Mouse (Mus musculus): ENCODE results near the gene Flt3l. TPM values are rescaled to one million over a fixed set of nuclear protein-coding genes. Genes with fewer than 3 reads are reported as not detected.

Flt3l gene
- polyA plus RNA-seq, 1 experiment from 2014 or later = 0.72 TPM

DNA sequence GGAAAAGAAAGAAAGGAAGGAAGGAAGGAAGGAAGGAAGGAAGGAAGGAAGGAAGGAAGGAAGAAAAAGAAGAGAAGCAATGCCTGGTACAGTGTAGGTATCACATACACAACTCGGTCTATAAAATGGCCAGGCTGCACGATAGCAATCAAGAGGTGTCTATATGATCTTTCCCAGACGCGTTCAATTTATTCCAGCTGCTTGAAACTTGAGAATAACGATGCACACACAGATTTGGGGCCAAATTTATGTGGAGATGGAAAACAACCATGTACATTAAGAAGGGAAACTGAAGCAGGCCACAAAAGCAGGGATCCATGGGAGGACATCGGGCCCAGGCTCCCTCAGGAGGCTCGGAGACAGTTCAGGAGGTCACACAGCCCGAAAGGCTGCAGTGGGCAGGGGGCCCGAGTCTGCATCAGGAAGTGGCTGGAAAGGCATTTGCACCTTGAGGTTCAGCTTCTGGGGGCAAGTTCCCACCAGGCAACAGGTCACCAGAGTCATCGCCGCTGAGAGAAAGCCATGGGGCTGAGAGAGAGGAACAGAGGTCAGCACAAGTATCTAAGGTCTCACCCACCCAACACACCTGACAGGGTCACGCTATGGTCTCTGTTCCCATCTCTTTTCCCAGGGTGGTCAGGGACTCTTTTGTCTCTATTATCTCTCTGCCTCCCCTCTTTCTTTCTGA, 43.3 kb downstream of the Flt3l start:
- Histone ChIP-seq H3K27ac (ENCODE audit: low read depth) (peak overlapping the region; percentile 91), H3K4me1 (ENCODE audit: insufficient read depth) (peaks cover 10% of the 10 kb centered on the region; the same call in 1 of the 2 replicates), H3K36me3 (ENCODE audit: insufficient read depth) (peaks cover 15% of the 10 kb centered on the region), H3K27me3 (ENCODE audit: insufficient read depth, low read length) (no peaks in the 10 kb centered on the region), H3K4me3 (ENCODE audit: low read depth, low read length) (no peak overlapping the region), H3K9ac (no peak overlapping the region), H3K9me3 (ENCODE audit: low read depth, low read length) (no peaks in the 10 kb centered on the region), H3K4me2 (peak overlapping the region; percentile 18; the same call in 1 of the 2 replicates)
- no peak for TF ChIP-seq CTCF (IDR thresholded peaks at IDR 0.05; ENCODE audit: low read depth)
- 48% methylated on average over 12 of the region's 12 CpGs for WGBS
- ATAC-seq (ENCODE audit: insufficient read depth) (no peak), DNase-seq (peak; percentile 54)

DNA sequence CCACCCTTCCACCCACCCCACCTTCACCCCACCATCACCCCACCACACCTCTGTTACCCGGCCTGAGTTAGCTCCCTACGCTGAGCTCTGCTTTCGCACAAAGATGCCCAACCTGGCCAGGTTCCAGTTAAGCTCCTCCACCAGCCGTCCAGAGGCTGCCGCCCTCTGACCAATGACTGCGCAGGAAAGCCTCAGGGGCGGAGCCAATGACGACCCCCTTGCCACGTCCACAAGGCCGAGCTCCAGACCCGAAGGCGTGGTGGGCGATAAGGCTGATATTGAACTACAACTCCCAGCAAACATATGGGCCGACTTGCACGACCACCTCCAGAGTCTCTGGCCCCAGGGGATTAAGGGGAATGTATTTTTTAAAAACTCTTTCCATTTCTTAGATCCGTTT, 44.2 kb downstream of the Flt3l start, which contains the start of gene Rcn3:
Rcn3 (minus strand) TSS at position 174 of the 400 bp plus-strand sequence.
- TF ChIP-seq CTCF (IDR thresholded peaks at IDR 0.05; ENCODE audit: low read depth) = no peak
- ATAC-seq (ENCODE audit: insufficient read depth) (peak; percentile 95), DNase-seq (peak; percentile 99)
- no peaks in the 10 kb centered on the region for H3K9me3 ChIP-seq (ENCODE audit: low read depth, low read length)
- H3K36me3 ChIP-seq (ENCODE audit: insufficient read depth) = peaks cover 24% of the 10 kb centered on the region
- no peaks in the 10 kb centered on the region for H3K27me3 ChIP-seq (ENCODE audit: insufficient read depth, low read length)
- peak within 1 kb of the TSS; percentile 78 for H3K9ac ChIP-seq
- H3K27ac ChIP-seq (ENCODE audit: low read depth) = peak within 1 kb of the TSS; percentile 91
- peak within 1 kb of the TSS; percentile 70 for H3K4me2 ChIP-seq
- H3K4me3 ChIP-seq (ENCODE audit: low read depth, low read length) = peak within 1 kb of the TSS; percentile 52
- WGBS = 0% methylated on average over 16 of the region's 16 CpGs
- H3K4me1 ChIP-seq (ENCODE audit: insufficient read depth) = peaks cover 10% of the 10 kb centered on the region; the same call in 1 of the 2 replicates

DNA sequence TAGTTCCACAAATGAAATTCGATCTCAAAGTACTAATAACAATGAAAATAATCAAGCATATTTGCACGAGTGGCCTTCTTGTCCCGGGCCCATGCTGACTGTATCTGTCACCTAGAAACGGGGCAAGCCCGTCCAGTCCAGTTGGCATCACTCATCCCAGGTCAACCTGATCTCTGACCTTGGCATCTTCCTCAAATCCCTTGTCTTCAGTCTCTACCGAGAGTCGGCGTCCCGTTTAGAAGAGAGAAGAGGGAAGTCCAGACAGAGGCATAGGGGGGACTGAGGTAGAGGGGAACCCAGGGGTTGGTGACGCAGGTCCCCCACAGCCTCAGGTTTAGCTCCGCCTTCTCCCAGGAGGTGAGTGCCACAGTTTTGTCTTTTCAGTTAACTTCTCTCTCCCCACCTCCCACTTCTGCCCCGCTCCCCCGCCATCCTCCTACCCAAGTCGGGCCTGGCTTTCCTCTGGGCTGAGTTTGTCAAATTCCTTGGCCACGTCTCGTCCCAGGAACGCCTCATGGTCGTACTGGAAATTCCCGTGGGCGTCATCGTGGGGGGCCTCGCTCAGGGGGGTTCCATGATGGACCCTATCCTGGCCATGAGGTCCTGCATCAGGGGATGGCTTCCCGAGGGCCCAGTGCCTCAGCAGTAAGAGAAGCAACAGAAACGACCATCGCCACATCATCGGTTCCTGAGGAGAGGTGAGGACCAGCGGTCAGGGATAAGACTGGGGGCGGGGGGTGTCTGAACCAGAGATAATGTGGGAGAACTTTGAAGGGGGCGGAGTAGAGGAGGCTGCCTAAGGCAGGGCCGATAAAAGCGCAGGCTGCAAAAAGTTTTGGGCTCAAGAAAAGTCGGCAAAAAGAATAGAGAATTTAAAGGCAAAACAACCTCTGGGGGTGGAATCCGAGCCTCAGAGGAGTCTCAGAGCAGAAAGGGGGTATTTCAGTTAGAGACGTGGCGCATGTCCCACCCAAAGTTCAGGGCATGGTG, 44.9 kb downstream of the Flt3l start:
- WGBS = 6% methylated on average over 35 of the region's 35 CpGs
- peak; percentile 74 for DNase-seq
- H3K4me2 ChIP-seq = peak overlapping the region; percentile 70
- peaks cover 10% of the 10 kb centered on the region; the same call in 1 of the 2 replicates for H3K4me1 ChIP-seq (ENCODE audit: insufficient read depth)
- no peak for TF ChIP-seq CTCF (IDR thresholded peaks at IDR 0.05; ENCODE audit: low read depth)
- H3K9me3 ChIP-seq (ENCODE audit: low read depth, low read length) = no peaks in the 10 kb centered on the region
- peak overlapping the region; percentile 78 for H3K9ac ChIP-seq
- H3K4me3 ChIP-seq (ENCODE audit: low read depth, low read length) = peak overlapping the region; percentile 52
- H3K27me3 ChIP-seq (ENCODE audit: insufficient read depth, low read length) = no peaks in the 10 kb centered on the region
- peak; percentile 66 for ATAC-seq (ENCODE audit: insufficient read depth)
- peak overlapping the region; percentile 91 for H3K27ac ChIP-seq (ENCODE audit: low read depth)
- H3K36me3 ChIP-seq (ENCODE audit: insufficient read depth) = peaks cover 30% of the 10 kb centered on the region

- H3K4me1 ChIP-seq (ENCODE audit: insufficient read depth) = peaks cover 10% of the 10 kb centered on the region; the same call in 1 of the 2 replicates
- peaks cover 36% of the 10 kb centered on the region for H3K36me3 ChIP-seq (ENCODE audit: insufficient read depth)
- no peak for TF ChIP-seq CTCF (IDR thresholded peaks at IDR 0.05; ENCODE audit: low read depth)
- H3K4me3 ChIP-seq (ENCODE audit: low read depth, low read length) = peak overlapping the region; percentile 52
- no peaks in the 10 kb centered on the region for H3K9me3 ChIP-seq (ENCODE audit: low read depth, low read length)
- H3K4me2 ChIP-seq = peak overlapping the region; percentile 70
- peak overlapping the region; percentile 91 for H3K27ac ChIP-seq (ENCODE audit: low read depth)
- H3K27me3 ChIP-seq (ENCODE audit: insufficient read depth, low read length) = no peaks in the 10 kb centered on the region
- ATAC-seq (ENCODE audit: insufficient read depth) (no peak), DNase-seq (peak; percentile 33)
- peak overlapping the region; percentile 78; the same call in 1 of the 2 replicates for H3K9ac ChIP-seq
- WGBS = 65% methylated on average over 13 of the region's 13 CpGs
These were observed 45.8 kb downstream of the Flt3l start for GRCm38 (mm10) chr7:45090251-45090977.

GRCm38 (mm10) chr7:45088597-45088996, 47.6 kb downstream of the Flt3l start:
- Histone ChIP-seq H3K27ac (ENCODE audit: low read depth) (no peak overlapping the region), H3K27me3 (ENCODE audit: insufficient read depth, low read length) (no peaks in the 10 kb centered on the region), H3K9ac (no peak overlapping the region), H3K4me2 (no peak overlapping the region), H3K4me1 (ENCODE audit: insufficient read depth) (peaks cover 10% of the 10 kb centered on the region; the same call in 1 of the 2 replicates), H3K4me3 (ENCODE audit: low read depth, low read length) (no peak overlapping the region), H3K9me3 (ENCODE audit: low read depth, low read length) (no peaks in the 10 kb centered on the region), H3K36me3 (ENCODE audit: insufficient read depth) (peaks cover 54% of the 10 kb centered on the region)
- ATAC-seq (ENCODE audit: insufficient read depth) (no peak), DNase-seq (no peak)
- WGBS = 89% methylated on average over 17 of the region's 17 CpGs
- no peak for TF ChIP-seq CTCF (IDR thresholded peaks at IDR 0.05; ENCODE audit: low read depth)

- WGBS = 78% methylated on average over 4 of the region's 4 CpGs
- no peak for ATAC-seq (ENCODE audit: insufficient read depth)
- H3K9ac ChIP-seq = no peak overlapping the region
- H3K9me3 ChIP-seq (ENCODE audit: low read depth, low read length) = no peaks in the 10 kb centered on the region
- H3K4me2 ChIP-seq = no peak overlapping the region
- no peak for DNase-seq
- peaks cover 5% of the 10 kb centered on the region; the same call in 1 of the 2 replicates for H3K4me1 ChIP-seq (ENCODE audit: insufficient read depth)
- H3K27me3 ChIP-seq (ENCODE audit: insufficient read depth, low read length) = no peaks in the 10 kb centered on the region
- peak; percentile 52 for TF ChIP-seq CTCF (IDR thresholded peaks at IDR 0.05; ENCODE audit: low read depth)
- H3K36me3 ChIP-seq (ENCODE audit: insufficient read depth) = peaks cover 72% of the 10 kb centered on the region
- no peak overlapping the region for H3K27ac ChIP-seq (ENCODE audit: low read depth)
- H3K4me3 ChIP-seq (ENCODE audit: low read depth, low read length) = no peak overlapping the region
These were observed 50.1 kb downstream of the Flt3l start for GRCm38 (mm10) chr7:45086084-45086483.
